Mouse (Mus musculus): ENCODE data around the gene Chmp6. TPM values are rescaled to one million over a fixed set of nuclear protein-coding genes. Genes with fewer than 3 reads are reported as not detected.

The Chmp6 gene
- total RNA-seq (2014; rRNA removed), result 79.5 and 101 TPM in 2 replicates
- 121 and 129 TPM in 2 replicates for polyA plus RNA-seq (2015; fragmentation: Nextera tagmentation; extraction: Ambion mirVana)

DNA sequence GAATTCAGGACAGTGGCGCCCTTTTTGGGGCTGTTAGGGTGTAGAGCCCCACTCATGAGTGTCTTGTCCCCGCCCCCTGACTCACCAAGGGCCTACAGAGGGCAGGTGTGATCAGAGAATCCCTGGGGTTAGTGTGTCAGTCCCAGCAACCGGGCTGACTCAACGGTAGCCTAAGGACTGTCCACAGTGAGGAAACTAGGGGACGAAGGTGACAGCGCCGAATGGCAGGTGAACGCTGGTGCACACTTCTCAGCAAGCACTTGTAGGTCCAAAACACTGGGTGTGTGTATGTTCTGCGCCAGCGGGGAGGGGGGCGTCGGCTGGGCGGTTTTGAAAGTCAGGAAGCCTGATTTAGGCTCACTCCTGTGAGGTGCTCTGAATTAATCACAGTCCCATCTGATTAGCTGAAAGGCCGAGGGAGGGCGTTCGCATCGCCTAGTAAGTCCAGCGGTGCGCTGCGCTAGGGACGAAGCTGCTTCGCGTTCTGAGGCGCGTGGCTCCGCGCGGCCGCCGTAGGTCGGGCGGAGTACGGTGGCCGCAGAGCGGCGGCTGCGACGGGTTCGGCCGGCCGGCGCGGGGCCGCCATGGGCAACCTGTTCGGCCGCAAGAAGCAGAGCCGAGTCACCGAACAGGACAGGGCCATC lies at the start of gene Chmp6:
TSS of gene Chmp6 (plus strand) at position 151 of the 644 bp plus-strand sequence.
- peak within 1 kb of the TSS; percentile 77 for H3K9ac ChIP-seq (replicated peaks; ENCODE audit: low read length, poor library complexity, severe bottlenecking)
- H3K27ac ChIP-seq (ENCODE audit: low read depth, low read length), result peak within 1 kb of the TSS; percentile 80
- H3K4me2 ChIP-seq (ENCODE audit: low read depth, low read length, poor library complexity, severe bottlenecking), result peak within 1 kb of the TSS; percentile 87
- DNase-seq (ENCODE audit: low spot score) (peak; percentile 88), ATAC-seq (ENCODE audit: low FRiP score) (peak; percentile 73)
- no peaks in the 10 kb centered on the region for H3K27me3 ChIP-seq (ENCODE audit: insufficient read depth, low read length)
- WGBS, result under 1% methylated on average over 48 of the region's 48 CpGs
- H3K36me3 ChIP-seq (ENCODE audit: insufficient read depth, low read length), result peaks cover 24% of the 10 kb centered on the region
- H3K4me3 ChIP-seq (ENCODE audit: low read depth, low read length), result peak within 1 kb of the TSS; percentile 80
- peaks cover 11% of the 10 kb centered on the region for H3K4me1 ChIP-seq (ENCODE audit: insufficient read depth, low read length)
- TF ChIP-seq CTCF (IDR thresholded peaks at IDR 0.05), result peak; percentile 44
- no peaks in the 10 kb centered on the region for H3K9me3 ChIP-seq (ENCODE audit: low read length)

DNA sequence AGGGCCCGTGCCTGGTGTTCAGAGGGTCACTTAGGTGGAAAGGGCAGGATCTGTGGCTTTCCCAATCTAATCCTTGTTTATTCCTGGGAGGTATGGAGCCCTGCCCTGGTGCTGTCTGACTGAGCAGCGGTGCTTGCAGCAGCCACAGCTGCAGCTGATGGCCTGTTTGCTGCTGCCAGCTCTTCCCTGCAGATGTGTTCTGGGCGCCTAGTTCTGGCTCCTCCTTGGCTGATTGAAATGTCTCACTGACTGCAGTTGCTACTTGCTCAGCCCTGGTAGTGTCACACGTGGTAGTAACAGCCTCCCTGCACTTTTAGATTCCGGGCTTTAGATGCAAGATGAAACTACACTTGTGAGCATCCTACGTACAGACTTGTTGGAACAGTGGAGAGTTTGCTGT lies 46.4 kb upstream of the Chmp6 start:
- Histone ChIP-seq H3K4me1 (ENCODE audit: insufficient read depth, low read length) (0 out of 2 replicates have a peak, but pooled peaks cover 3% of the 10 kb centered on the region), H3K9me3 (ENCODE audit: low read length) (no peaks in the 10 kb centered on the region), H3K36me3 (ENCODE audit: insufficient read depth, low read length) (peaks cover 28% of the 10 kb centered on the region), H3K27ac (ENCODE audit: low read depth, low read length) (no peak overlapping the region), H3K4me2 (ENCODE audit: low read depth, low read length, poor library complexity, severe bottlenecking) (no peak overlapping the region), H3K27me3 (ENCODE audit: insufficient read depth, low read length) (no peaks in the 10 kb centered on the region), H3K9ac (replicated peaks; ENCODE audit: low read length, poor library complexity, severe bottlenecking) (no peak overlapping the region), H3K4me3 (ENCODE audit: low read depth, low read length) (no peak overlapping the region)
- DNase-seq (ENCODE audit: low spot score) (no peak), ATAC-seq (ENCODE audit: low FRiP score) (no peak)
- TF ChIP-seq CTCF (IDR thresholded peaks at IDR 0.05), result no peak
- WGBS, result 81% methylated on average over 6 of the region's 6 CpGs

DNA sequence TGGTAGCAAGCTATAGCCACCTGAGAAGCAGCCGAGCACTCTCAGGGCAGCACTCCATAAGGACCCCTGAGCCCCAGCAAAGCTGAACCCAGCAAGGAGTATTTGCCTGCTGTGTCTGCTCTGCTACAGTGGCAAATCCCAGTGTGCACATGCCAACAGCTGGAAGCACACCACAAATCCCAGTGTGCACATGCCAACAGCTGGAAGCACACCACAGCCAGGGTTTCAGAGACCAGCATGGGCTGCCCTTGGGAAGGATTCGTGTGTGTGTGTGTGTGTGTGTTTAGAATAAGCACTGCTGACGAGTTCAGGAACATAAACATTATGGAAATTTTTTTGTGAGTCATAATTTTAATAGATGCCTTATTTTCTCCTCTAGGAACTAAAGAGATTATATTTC lies 45.1 kb upstream of the Chmp6 start:
- no peak overlapping the region for H3K4me2 ChIP-seq (ENCODE audit: low read depth, low read length, poor library complexity, severe bottlenecking)
- no peaks in the 10 kb centered on the region for H3K27me3 ChIP-seq (ENCODE audit: insufficient read depth, low read length)
- no peak overlapping the region for H3K4me3 ChIP-seq (ENCODE audit: low read depth, low read length)
- ATAC-seq (ENCODE audit: low FRiP score) (no peak), DNase-seq (ENCODE audit: low spot score) (no peak)
- H3K27ac ChIP-seq (ENCODE audit: low read depth, low read length), result no peak overlapping the region
- no peaks in the 10 kb centered on the region for H3K4me1 ChIP-seq (ENCODE audit: insufficient read depth, low read length)
- TF ChIP-seq CTCF (IDR thresholded peaks at IDR 0.05), result no peak
- WGBS, result 70% methylated on average over 3 of the region's 3 CpGs
- H3K9me3 ChIP-seq (ENCODE audit: low read length), result no peaks in the 10 kb centered on the region
- H3K36me3 ChIP-seq (ENCODE audit: insufficient read depth, low read length), result peaks cover 37% of the 10 kb centered on the region
- no peak overlapping the region for H3K9ac ChIP-seq (replicated peaks; ENCODE audit: low read length, poor library complexity, severe bottlenecking)

DNA sequence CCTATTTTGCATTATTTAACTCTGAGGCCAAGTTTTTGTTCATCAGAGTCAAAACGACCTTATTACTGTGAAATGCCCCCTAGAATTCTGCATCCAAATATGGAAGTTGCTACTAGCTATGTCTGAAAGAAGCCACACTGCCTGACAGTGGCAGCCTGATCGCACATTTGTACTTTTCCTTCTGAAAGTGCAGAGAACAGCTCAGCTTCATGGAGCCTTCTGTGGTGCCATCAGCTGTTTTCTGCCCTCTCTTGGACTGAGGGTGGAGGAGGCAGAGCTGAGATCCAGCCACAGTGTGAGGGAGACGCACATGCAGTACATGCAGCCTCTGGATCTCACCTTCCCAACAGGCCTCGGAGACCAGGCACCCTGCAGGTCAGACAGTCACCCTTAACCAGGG lies 44.7 kb upstream of the Chmp6 start:
- H3K27ac ChIP-seq (ENCODE audit: low read depth, low read length), result no peak overlapping the region
- H3K9me3 ChIP-seq (ENCODE audit: low read length), result no peaks in the 10 kb centered on the region
- H3K4me1 ChIP-seq (ENCODE audit: insufficient read depth, low read length), result no peaks in the 10 kb centered on the region
- H3K27me3 ChIP-seq (ENCODE audit: insufficient read depth, low read length), result no peaks in the 10 kb centered on the region
- H3K4me3 ChIP-seq (ENCODE audit: low read depth, low read length), result no peak overlapping the region
- WGBS, result 81% methylated on average over 4 of the region's 4 CpGs
- ATAC-seq (ENCODE audit: low FRiP score) (no peak), DNase-seq (ENCODE audit: low spot score) (no peak)
- no peak for TF ChIP-seq CTCF (IDR thresholded peaks at IDR 0.05)
- peaks cover 41% of the 10 kb centered on the region for H3K36me3 ChIP-seq (ENCODE audit: insufficient read depth, low read length)
- H3K9ac ChIP-seq (replicated peaks; ENCODE audit: low read length, poor library complexity, severe bottlenecking), result no peak overlapping the region
- no peak overlapping the region for H3K4me2 ChIP-seq (ENCODE audit: low read depth, low read length, poor library complexity, severe bottlenecking)

- TF ChIP-seq CTCF (IDR thresholded peaks at IDR 0.05), result no peak
- H3K27ac ChIP-seq (ENCODE audit: low read depth, low read length), result no peak overlapping the region
- DNase-seq (ENCODE audit: low spot score) (no peak), ATAC-seq (ENCODE audit: low FRiP score) (no peak)
- no peak overlapping the region for H3K4me3 ChIP-seq (ENCODE audit: low read depth, low read length)
- 93% methylated on average over 7 of the region's 7 CpGs for WGBS
- H3K9me3 ChIP-seq (ENCODE audit: low read length), result no peaks in the 10 kb centered on the region
- H3K27me3 ChIP-seq (ENCODE audit: insufficient read depth, low read length), result no peaks in the 10 kb centered on the region
- H3K4me1 ChIP-seq (ENCODE audit: insufficient read depth, low read length), result no peaks in the 10 kb centered on the region
- no peak overlapping the region for H3K4me2 ChIP-seq (ENCODE audit: low read depth, low read length, poor library complexity, severe bottlenecking)
- H3K9ac ChIP-seq (replicated peaks; ENCODE audit: low read length, poor library complexity, severe bottlenecking), result no peak overlapping the region
- peaks cover 62% of the 10 kb centered on the region for H3K36me3 ChIP-seq (ENCODE audit: insufficient read depth, low read length)
Measured at GRCm38 (mm10) chr11:119871141-119871540, 42.1 kb upstream of the Chmp6 start.

DNA sequence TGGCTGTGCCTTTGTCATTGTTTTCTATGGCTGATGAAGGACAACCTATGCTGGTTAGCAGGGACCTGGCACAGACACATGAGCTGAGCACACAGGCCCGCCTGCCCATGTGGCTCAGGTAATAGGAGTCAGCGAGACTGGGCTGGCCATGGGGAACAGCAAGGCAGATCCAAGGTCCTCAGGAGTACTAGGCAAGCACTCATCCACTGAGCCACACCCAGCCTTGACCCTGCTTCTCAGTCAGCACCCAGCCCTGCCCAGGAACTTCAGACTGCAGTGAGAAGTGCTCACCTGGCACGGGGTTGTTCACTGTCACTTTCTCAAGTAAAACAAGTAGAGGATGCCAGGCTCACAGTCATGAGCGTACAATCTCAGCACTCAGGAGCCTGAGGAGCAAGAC lies 39.6 kb upstream of the Chmp6 start:
- no peak overlapping the region for H3K4me2 ChIP-seq (ENCODE audit: low read depth, low read length, poor library complexity, severe bottlenecking)
- no peaks in the 10 kb centered on the region for H3K9me3 ChIP-seq (ENCODE audit: low read length)
- ATAC-seq (ENCODE audit: low FRiP score) (no peak), DNase-seq (ENCODE audit: low spot score) (no peak)
- H3K36me3 ChIP-seq (ENCODE audit: insufficient read depth, low read length), result peaks cover 63% of the 10 kb centered on the region
- H3K27me3 ChIP-seq (ENCODE audit: insufficient read depth, low read length), result no peaks in the 10 kb centered on the region
- no peaks in the 10 kb centered on the region for H3K4me1 ChIP-seq (ENCODE audit: insufficient read depth, low read length)
- H3K27ac ChIP-seq (ENCODE audit: low read depth, low read length), result no peak overlapping the region
- TF ChIP-seq CTCF (IDR thresholded peaks at IDR 0.05), result no peak
- no peak overlapping the region for H3K9ac ChIP-seq (replicated peaks; ENCODE audit: low read length, poor library complexity, severe bottlenecking)
- WGBS, result 97% methylated on average over 4 of the region's 4 CpGs
- H3K4me3 ChIP-seq (ENCODE audit: low read depth, low read length), result no peak overlapping the region
